Mouse (Mus musculus): ENCODE results near the gene Odf3l1. TPM values are rescaled to one million over a fixed set of nuclear protein-coding genes. Genes with fewer than 3 reads are reported as not detected.

The Odf3l1 gene
- polyA plus RNA-seq, 1 experiment from 2014 or later, result not detected

- H3K27ac ChIP-seq, result 0 out of 2 replicates have a peak overlapping the region, but pooled peaks have one; percentile 30
- peaks cover 50% of the 10 kb centered on the region for H3K4me1 ChIP-seq (replicated peaks)
Observed at GRCm38 (mm10) chr9:56840721-56841120, 23.8 kb downstream of the Odf3l1 start.

GRCm38 (mm10) chr9:56835152-56835551 lies 29.3 kb downstream of the Odf3l1 start:
- no peak overlapping the region for H3K4me3 ChIP-seq
- no peak for ATAC-seq (ENCODE audit: low FRiP score)
- no peak overlapping the region for H3K4me2 ChIP-seq
- H3K36me3 ChIP-seq, result no peaks in the 10 kb centered on the region
- H3K27ac ChIP-seq, result no peak overlapping the region
- H3K9me3 ChIP-seq, result no peaks in the 10 kb centered on the region
- H3K4me1 ChIP-seq (replicated peaks), result peaks cover 27% of the 10 kb centered on the region
- 98% methylated on average over 5 of the region's 5 CpGs for whole genome bisulfite sequencing
- no peak overlapping the region for H3K9ac ChIP-seq
- peaks cover 10% of the 10 kb centered on the region; the same call in 1 of the 2 replicates for H3K27me3 ChIP-seq

More at GRCm38 (mm10) chr9:56840721-56841120, 23.8 kb downstream of the Odf3l1 start:
- H3K4me3 ChIP-seq, result no peak overlapping the region
- H3K27me3 ChIP-seq, result 0 out of 2 replicates have a peak, but pooled peaks cover 3% of the 10 kb centered on the region
- no peak for ATAC-seq (ENCODE audit: low FRiP score)
- WGBS, result 60% methylated on average over 5 of the region's 5 CpGs
- H3K9ac ChIP-seq, result no peak overlapping the region
- H3K9me3 ChIP-seq, result no peaks in the 10 kb centered on the region
- H3K4me2 ChIP-seq, result no peak overlapping the region
- no peaks in the 10 kb centered on the region for H3K36me3 ChIP-seq

- Histone ChIP-seq H3K4me3 (no peak overlapping the region), H3K27ac (no peak overlapping the region), H3K27me3 (peaks cover 7% of the 10 kb centered on the region; the same call in 1 of the 2 replicates), H3K4me1 (replicated peaks) (peaks cover 39% of the 10 kb centered on the region), H3K9me3 (no peaks in the 10 kb centered on the region), H3K36me3 (no peaks in the 10 kb centered on the region), H3K9ac (no peak overlapping the region), H3K4me2 (no peak overlapping the region)
- ATAC-seq (ENCODE audit: low FRiP score), result no peak
- WGBS, result 36% methylated on average over 6 of the region's 6 CpGs
Observed at GRCm38 (mm10) chr9:56832900-56833299, 31.6 kb downstream of the Odf3l1 start.

GRCm38 (mm10) chr9:56831904-56832303 lies 32.6 kb downstream of the Odf3l1 start:
- Histone ChIP-seq H3K9ac (no peak overlapping the region), H3K36me3 (no peaks in the 10 kb centered on the region), H3K4me3 (no peak overlapping the region), H3K27ac (no peak overlapping the region), H3K27me3 (peaks cover 8% of the 10 kb centered on the region), H3K9me3 (no peaks in the 10 kb centered on the region), H3K4me2 (no peak overlapping the region), H3K4me1 (replicated peaks) (peaks cover 41% of the 10 kb centered on the region)
- 90% methylated on average over 3 of the region's 3 CpGs for WGBS
- ATAC-seq (ENCODE audit: low FRiP score), result no peak

- no peaks in the 10 kb centered on the region for H3K36me3 ChIP-seq
- ATAC-seq (ENCODE audit: low FRiP score), result peak; percentile 16; the same call in 1 of the 2 replicates
- peaks cover 11% of the 10 kb centered on the region for H3K27me3 ChIP-seq
- no peaks in the 10 kb centered on the region for H3K9me3 ChIP-seq
- H3K4me3 ChIP-seq, result no peak overlapping the region
- WGBS, result 12% methylated on average over 4 of the region's 4 CpGs
- H3K27ac ChIP-seq, result peak overlapping the region; percentile 75
- no peak overlapping the region for H3K4me2 ChIP-seq
- H3K4me1 ChIP-seq (replicated peaks), result peaks cover 50% of the 10 kb centered on the region
- H3K9ac ChIP-seq, result no peak overlapping the region
Observed at GRCm38 (mm10) chr9:56830162-56830561, 34.3 kb downstream of the Odf3l1 start.

GRCm38 (mm10) chr9:56828841-56829240 lies 35.6 kb downstream of the Odf3l1 start:
- Histone ChIP-seq H3K4me3 (no peak overlapping the region), H3K9ac (no peak overlapping the region), H3K27me3 (peaks cover 15% of the 10 kb centered on the region), H3K4me1 (replicated peaks) (peaks cover 56% of the 10 kb centered on the region), H3K36me3 (no peaks in the 10 kb centered on the region), H3K27ac (no peak overlapping the region), H3K9me3 (no peaks in the 10 kb centered on the region), H3K4me2 (no peak overlapping the region)
- 80% methylated on average over 6 of the region's 6 CpGs for WGBS
- ATAC-seq (ENCODE audit: low FRiP score), result no peak

GRCm38 (mm10) chr9:56828146-56828545 lies 36.3 kb downstream of the Odf3l1 start:
- H3K27me3 ChIP-seq, result peaks cover 15% of the 10 kb centered on the region
- 28% methylated on average over 9 of the region's 9 CpGs for WGBS
- no peak overlapping the region for H3K9ac ChIP-seq
- no peaks in the 10 kb centered on the region for H3K36me3 ChIP-seq
- no peak overlapping the region for H3K4me3 ChIP-seq
- no peak overlapping the region for H3K27ac ChIP-seq
- ATAC-seq (ENCODE audit: low FRiP score), result no peak
- H3K4me2 ChIP-seq, result no peak overlapping the region; the same call in 1 of the 2 replicates
- peaks cover 49% of the 10 kb centered on the region for H3K4me1 ChIP-seq (replicated peaks)
- no peaks in the 10 kb centered on the region for H3K9me3 ChIP-seq

- no peaks in the 10 kb centered on the region for H3K36me3 ChIP-seq
- H3K4me2 ChIP-seq, result peak overlapping the region; percentile 53
- H3K27me3 ChIP-seq, result peaks cover 8% of the 10 kb centered on the region
- 9% methylated on average over 21 of the region's 21 CpGs for WGBS
- H3K9me3 ChIP-seq, result no peaks in the 10 kb centered on the region
- peak overlapping the region; percentile 75 for H3K27ac ChIP-seq
- H3K4me1 ChIP-seq (replicated peaks), result peaks cover 39% of the 10 kb centered on the region
- peak overlapping the region; percentile 24 for H3K4me3 ChIP-seq
- peak; percentile 47 for ATAC-seq (ENCODE audit: low FRiP score)
- H3K9ac ChIP-seq, result peak overlapping the region; percentile 65
Observed at GRCm38 (mm10) chr9:56825476-56826213, 38.8 kb downstream of the Odf3l1 start.

GRCm38 (mm10) chr9:56824900-56825299 lies 39.6 kb downstream of the Odf3l1 start:
- H3K27ac ChIP-seq, result no peak overlapping the region
- H3K36me3 ChIP-seq, result no peaks in the 10 kb centered on the region
- H3K4me2 ChIP-seq, result no peak overlapping the region
- H3K9me3 ChIP-seq, result no peaks in the 10 kb centered on the region
- no peak overlapping the region for H3K9ac ChIP-seq
- H3K27me3 ChIP-seq, result peaks cover 8% of the 10 kb centered on the region
- 0% methylated on average over 3 of the region's 3 CpGs for WGBS
- H3K4me1 ChIP-seq (replicated peaks), result peaks cover 31% of the 10 kb centered on the region
- ATAC-seq (ENCODE audit: low FRiP score), result no peak
- no peak overlapping the region for H3K4me3 ChIP-seq

- ATAC-seq (ENCODE audit: low FRiP score), result no peak
- Histone ChIP-seq H3K4me1 (replicated peaks) (no peaks in the 10 kb centered on the region), H3K4me3 (no peak overlapping the region), H3K9me3 (no peaks in the 10 kb centered on the region), H3K9ac (no peak overlapping the region), H3K27me3 (0 out of 2 replicates have a peak, but pooled peaks cover 6% of the 10 kb centered on the region), H3K36me3 (no peaks in the 10 kb centered on the region), H3K4me2 (no peak overlapping the region), H3K27ac (no peak overlapping the region)
- WGBS, result 82% methylated on average over 1 of the region's 1 CpGs
Observed at GRCm38 (mm10) chr9:56810916-56811315, 53.6 kb downstream of the Odf3l1 start.

GRCm38 (mm10) chr9:56807990-56808389 lies 56.5 kb downstream of the Odf3l1 start:
- 93% methylated on average over 6 of the region's 6 CpGs for WGBS
- Histone ChIP-seq H3K27ac (no peak overlapping the region), H3K4me1 (replicated peaks) (no peaks in the 10 kb centered on the region), H3K9me3 (no peaks in the 10 kb centered on the region), H3K9ac (no peak overlapping the region), H3K36me3 (no peaks in the 10 kb centered on the region), H3K4me2 (no peak overlapping the region), H3K27me3 (0 out of 2 replicates have a peak, but pooled peaks cover 9% of the 10 kb centered on the region), H3K4me3 (no peak overlapping the region)
- ATAC-seq (ENCODE audit: low FRiP score), result no peak

GRCm38 (mm10) chr9:56803146-56803545 lies 61.3 kb downstream of the Odf3l1 start:
- 80% methylated on average over 7 of the region's 7 CpGs for WGBS
- ATAC-seq (ENCODE audit: low FRiP score), result no peak
- H3K4me3 ChIP-seq, result no peak overlapping the region

More at GRCm38 (mm10) chr9:56803146-56803545, 61.3 kb downstream of the Odf3l1 start:
- Histone ChIP-seq H3K36me3 (no peaks in the 10 kb centered on the region), H3K9ac (no peak overlapping the region), H3K4me2 (no peak overlapping the region), H3K27ac (no peak overlapping the region), H3K4me1 (replicated peaks) (no peaks in the 10 kb centered on the region), H3K27me3 (peaks cover 33% of the 10 kb centered on the region), H3K9me3 (no peaks in the 10 kb centered on the region)

Measured in hindbrain, embryonic 13.5 days (tissue).